8 mouse cellular contexts compared by ENCODE assay signal in genomic region chr8:88696228-88696627, GRCm38 (mm10). TPM values are rescaled to one million over a fixed set of nuclear protein-coding genes. Genes with fewer than 3 reads are reported as not detected.
DNase-seq lines count a peak whose midpoint lies in the region; ATAC-seq and TF ChIP-seq lines count a peak whose summit lies in the region.

No protein-coding gene starts in this region.

- H3K4me1 ChIP-seq in heart, embryonic 16.5 days (ENCODE audit: control insufficient read depth, insufficient read depth, low read length), result peaks cover 10% of the 10 kb centered on the region
- peaks cover 2% of the 10 kb centered on the region; the same call in 1 of the 2 replicates for H3K4me1 ChIP-seq in brown adipose tissue, adult 24 weeks (ENCODE audit: control insufficient read depth, insufficient read depth, insufficient read length, low read length)
- 0 out of 2 replicates have a peak, but pooled peaks cover 3% of the 10 kb centered on the region for H3K4me1 ChIP-seq in forebrain, postnatal 0 days (ENCODE audit: insufficient read depth)
- H3K4me1 ChIP-seq in liver, embryonic 15.5 days (replicated peaks), result peaks cover 25% of the 10 kb centered on the region

- H3K36me3 ChIP-seq in heart, embryonic 16.5 days (ENCODE audit: control insufficient read depth, insufficient read depth), result no peaks in the 10 kb centered on the region
- H3K36me3 ChIP-seq in forebrain, postnatal 0 days (ENCODE audit: insufficient read depth), result no peaks in the 10 kb centered on the region
- no peaks in the 10 kb centered on the region for H3K36me3 ChIP-seq in liver, embryonic 15.5 days (replicated peaks)

- 18% methylated on average over 7 of the region's 7 CpGs for WGBS in heart, embryonic 16.5 days
- WGBS in forebrain, postnatal 0 days, result 10% methylated on average over 7 of the region's 7 CpGs
- 18% methylated on average over 7 of the region's 7 CpGs for WGBS in liver, embryonic 15.5 days (ENCODE audit: insufficient replicate concordance)

- H3K4me3 ChIP-seq in heart, embryonic 16.5 days (ENCODE audit: low read length), result peak overlapping the region; percentile 90
- peak overlapping the region; percentile 46 for H3K4me3 ChIP-seq in brown adipose tissue, adult 24 weeks (ENCODE audit: insufficient read depth, low read depth, low read length)
- H3K4me3 ChIP-seq in forebrain, postnatal 0 days (ENCODE audit: low read depth, low read length), result peak overlapping the region; percentile 83
- H3K4me3 ChIP-seq in liver, embryonic 15.5 days (replicated peaks), result peak overlapping the region; percentile 92

- no peak for ATAC-seq in heart, embryonic 16.5 days (replicated peaks; ENCODE audit: extremely low read depth, insufficient read depth, low FRiP score)
- ATAC-seq in forebrain, postnatal 0 days, result peak; percentile 5; the same call in 1 of the 2 replicates
- no peak for ATAC-seq in liver, embryonic 15.5 days (ENCODE audit: insufficient read depth)

- peak overlapping the region; percentile 26; the same call in 1 of the 2 replicates for H3K9ac ChIP-seq in heart, embryonic 16.5 days (ENCODE audit: low read length)
- H3K9ac ChIP-seq in forebrain, postnatal 0 days, result 0 out of 2 replicates have a peak overlapping the region, but pooled peaks have one; percentile 14
- H3K9ac ChIP-seq in liver, embryonic 15.5 days, result peak overlapping the region; percentile 33; the same call in 1 of the 2 replicates

- H3K27me3 ChIP-seq in heart, embryonic 16.5 days (ENCODE audit: control insufficient read depth, insufficient read depth, low read length), result no peaks in the 10 kb centered on the region
- H3K27me3 ChIP-seq in forebrain, postnatal 0 days (ENCODE audit: insufficient read depth, low read length), result no peaks in the 10 kb centered on the region; the same call in 1 of the 2 replicates
- H3K27me3 ChIP-seq in liver, embryonic 15.5 days, result no peaks in the 10 kb centered on the region

- no peak overlapping the region for H3K27ac ChIP-seq in heart, embryonic 16.5 days (ENCODE audit: low read length)
- no peak overlapping the region for H3K27ac ChIP-seq in brown adipose tissue, adult 24 weeks (replicated peaks; ENCODE audit: low read depth, low read length)
- no peak overlapping the region for H3K27ac ChIP-seq in forebrain, postnatal 0 days (ENCODE audit: low read depth, low read length)
- peak overlapping the region; percentile 4; the same call in 1 of the 2 replicates for H3K27ac ChIP-seq in liver, embryonic 15.5 days (replicated peaks)

- TF ChIP-seq CTCF in forebrain, postnatal 0 days (IDR thresholded peaks at IDR 0.05; ENCODE audit: low read depth), result no peak

- H3K4me2 ChIP-seq in heart, embryonic 16.5 days (ENCODE audit: low read depth, low read length), result peak overlapping the region; percentile 71
- peak overlapping the region; percentile 81 for H3K4me2 ChIP-seq in forebrain, postnatal 0 days (ENCODE audit: low read depth)
- H3K4me2 ChIP-seq in liver, embryonic 15.5 days, result peak overlapping the region; percentile 93

- no peak for DNase-seq in heart, adult 9 months (ENCODE audit: low spot score in 2 of 2)
- no peak for DNase-seq in forebrain, postnatal 0 days
- no peak for DNase-seq in adipocyte (ENCODE audit: low spot score)
- DNase-seq in right cerebral cortex, postnatal 10 days (ENCODE audit: low spot score in 2 of 2), result no peak
- no peak for DNase-seq in layer of hippocampus, adult 8-10 months (ENCODE audit: low spot score in 2 of 2)

- no peaks in the 10 kb centered on the region for H3K9me3 ChIP-seq in heart, embryonic 16.5 days (replicated peaks; ENCODE audit: control insufficient read depth, low read length)
- H3K9me3 ChIP-seq in forebrain, postnatal 0 days (ENCODE audit: low read length), result no peaks in the 10 kb centered on the region
- no peaks in the 10 kb centered on the region for H3K9me3 ChIP-seq in liver, embryonic 15.5 days (replicated peaks)

RNA-seq across cellular contexts. Expression of gene Cyld, which starts 0.6 kb away (rescaled TPM):
- 11.0 and 12.7 TPM in 2 replicates for polyA plus RNA-seq in heart, embryonic 16.5 days (2015; fragmentation: Nextera tagmentation; extraction: Ambion mirVana)
- polyA plus RNA-seq in brown adipose tissue, adult 24 weeks (2012; ENCODE audit: insufficient read depth, insufficient read length, missing spikeins), result 8.1 and 8.9 TPM in 2 replicates
- total RNA-seq in forebrain, postnatal 0 days (2014; rRNA removed), result 18.1 and 22.7 TPM in 2 replicates
- polyA plus RNA-seq in forebrain, postnatal 0 days (2015; fragmentation: Nextera tagmentation; extraction: Ambion mirVana), result 6.5 and 10.6 TPM in 2 replicates
- 6.1 and 6.6 TPM in 2 replicates for polyA plus RNA-seq in liver, embryonic 15.5 days (2015; fragmentation: Nextera tagmentation; extraction: Ambion mirVana)
- 100 to 1,000 TPM in 2 of 4 experiments, 10 to 100 TPM in 2; 80.2 to 100 (median 92.0) TPM for total RNA-seq in layer of hippocampus, adult 8-10 months (2022)

RNA-seq across cellular contexts. Expression of gene Nod2, which starts 49.1 kb away (rescaled TPM):
- 0.12 and 0.14 TPM in 2 replicates for polyA plus RNA-seq in heart, embryonic 16.5 days (2015; fragmentation: Nextera tagmentation; extraction: Ambion mirVana)
- 0.24 and 0.58 TPM in 2 replicates for polyA plus RNA-seq in brown adipose tissue, adult 24 weeks (2012; ENCODE audit: insufficient read depth, insufficient read length, missing spikeins)
- total RNA-seq in forebrain, postnatal 0 days (2014; rRNA removed), result 0.38 and 0.76 TPM in 2 replicates
- 0.05 and 0.06 TPM in 2 replicates for polyA plus RNA-seq in forebrain, postnatal 0 days (2015; fragmentation: Nextera tagmentation; extraction: Ambion mirVana)
- polyA plus RNA-seq in liver, embryonic 15.5 days (2015; fragmentation: Nextera tagmentation; extraction: Ambion mirVana), result 0.08 and 0.09 TPM in 2 replicates
- total RNA-seq in layer of hippocampus, adult 8-10 months (2022), result under 1 TPM; 0.22 to 0.82 (median 0.42) TPM
